Mouse (Mus musculus) limb, embryonic 10.5 days (tissue): ENCODE measurements at regions not wholly inside any gene's neighbourhood (a gene's known extent, or its start where the extent isn't known, plus 50 kb on each side); places are given as distances from the start of the nearest gene placed in this dataset.

Experiments used
- DNase-seq: peaks from one replicate; pipeline ENCODE4 v3.0.0-alpha.2; 2017; ENCODE audit warnings: low spot score
- H3K27ac ChIP-seq: fragments of 300-500 bp; sonication (generic); 2 replicates; pipeline ENCODE4 v1.5.1; 2016; ENCODE audit warnings: mild to moderate bottlenecking
- H3K27me3 ChIP-seq: fragments of 300-500 bp; sonication (generic); 2 replicates; pipeline ENCODE4 v1.6.1; 2016; ENCODE audit warnings: low read depth, mild to moderate bottlenecking; ENCODE audit not compliant: poor library complexity, severe bottlenecking
- H3K36me3 ChIP-seq: fragments of 300-500 bp; sonication (generic); 2 replicates; pipeline ENCODE4 v1.6.1; 2016; ENCODE audit warnings: mild to moderate bottlenecking, moderate library complexity
- H3K4me1 ChIP-seq: fragments of 300-500 bp; sonication (generic); 2 replicates; pipeline ENCODE4 v1.6.1; 2016
- H3K4me3 ChIP-seq: fragments of 300-500 bp; sonication (generic); 2 replicates; pipeline ENCODE4 v1.5.1; 2016; ENCODE audit warnings: mild to moderate bottlenecking, moderate library complexity
- H3K9me3 ChIP-seq: fragments of 300-500 bp; sonication (generic); replicated peaks from 2 replicates; pipeline ENCODE4 v1.6.1; 2016; ENCODE audit warnings: mild to moderate bottlenecking
- WGBS: fragments of 180-500 bp; shearing (Covaris S2); methylation state at CpG from one replicate; pipeline ENCODE4 v1.1.7; 2016; 5-methylcytosine and 5-hydroxymethylcytosine counted together

GRCm38 (mm10) chr4:34424131-34424646, 126.5 kb upstream of the Akirin2 start:
- no peaks in the 10 kb centered on the region for H3K9me3 ChIP-seq
- H3K27me3 ChIP-seq: no peaks in the 10 kb centered on the region
- DNase-seq: no peak
- no peak overlapping the region for H3K4me3 ChIP-seq
- H3K4me1 ChIP-seq: no peaks in the 10 kb centered on the region
- H3K36me3 ChIP-seq: no peaks in the 10 kb centered on the region
- 81% methylated on average over 2 of the region's 2 CpGs for WGBS
- H3K27ac ChIP-seq: no peak overlapping the region

GRCm38 (mm10) chr4:34429003-34429402, 121.7 kb upstream of the Akirin2 start:
- Histone ChIP-seq H3K4me1 (no peaks in the 10 kb centered on the region), H3K4me3 (no peak overlapping the region), H3K36me3 (no peaks in the 10 kb centered on the region), H3K27me3 (no peaks in the 10 kb centered on the region), H3K9me3 (no peaks in the 10 kb centered on the region), H3K27ac (no peak overlapping the region)
- 35% methylated on average over 4 of the region's 4 CpGs for WGBS
- DNase-seq: no peak

- Histone ChIP-seq H3K9me3 (no peaks in the 10 kb centered on the region), H3K4me1 (no peaks in the 10 kb centered on the region), H3K4me3 (no peak overlapping the region), H3K27ac (no peak overlapping the region), H3K27me3 (no peaks in the 10 kb centered on the region), H3K36me3 (no peaks in the 10 kb centered on the region)
- WGBS: 84% methylated on average over 22 of the region's 22 CpGs
- no peak for DNase-seq
Observed at GRCm38 (mm10) chr4:34429456-34430235, 121.1 kb upstream of the Akirin2 start.

- H3K9me3 ChIP-seq: no peaks in the 10 kb centered on the region
- no peak overlapping the region for H3K4me3 ChIP-seq
- H3K27me3 ChIP-seq: no peaks in the 10 kb centered on the region
- 86% methylated on average over 3 of the region's 3 CpGs for WGBS
- no peak overlapping the region for H3K27ac ChIP-seq
- H3K36me3 ChIP-seq: no peaks in the 10 kb centered on the region
- no peaks in the 10 kb centered on the region for H3K4me1 ChIP-seq
- DNase-seq: no peak
Observed at GRCm38 (mm10) chr4:34437316-34437715, 113.4 kb upstream of the Akirin2 start.

- 85% methylated on average over 7 of the region's 7 CpGs for WGBS
- no peak for DNase-seq
Observed at GRCm38 (mm10) chr4:34449582-34449981, 101.2 kb upstream of the Akirin2 start.

GRCm38 (mm10) chr4:34462591-34462990, 88.1 kb upstream of the Akirin2 start:
- H3K27ac ChIP-seq: no peak overlapping the region
- no peaks in the 10 kb centered on the region for H3K4me1 ChIP-seq
- DNase-seq: no peak
- H3K27me3 ChIP-seq: no peaks in the 10 kb centered on the region
- H3K9me3 ChIP-seq: no peaks in the 10 kb centered on the region
- no peaks in the 10 kb centered on the region for H3K36me3 ChIP-seq
- H3K4me3 ChIP-seq: no peak overlapping the region
- 92% methylated on average over 4 of the region's 4 CpGs for WGBS

More at GRCm38 (mm10) chr4:34449582-34449981, 101.2 kb upstream of the Akirin2 start:
- H3K9me3 ChIP-seq: no peaks in the 10 kb centered on the region
- no peaks in the 10 kb centered on the region for H3K4me1 ChIP-seq
- no peak overlapping the region for H3K4me3 ChIP-seq
- no peak overlapping the region for H3K27ac ChIP-seq
- H3K27me3 ChIP-seq: no peaks in the 10 kb centered on the region
- no peaks in the 10 kb centered on the region for H3K36me3 ChIP-seq

GRCm38 (mm10) chr4:34465845-34466244, 84.9 kb upstream of the Akirin2 start:
- H3K36me3 ChIP-seq: no peaks in the 10 kb centered on the region
- DNase-seq: no peak
- H3K4me1 ChIP-seq: no peaks in the 10 kb centered on the region
- H3K27ac ChIP-seq: no peak overlapping the region
- H3K9me3 ChIP-seq: no peaks in the 10 kb centered on the region
- no peaks in the 10 kb centered on the region for H3K27me3 ChIP-seq
- 91% methylated on average over 2 of the region's 2 CpGs for WGBS
- no peak overlapping the region for H3K4me3 ChIP-seq

GRCm38 (mm10) chr4:34466309-34466708, 84.4 kb upstream of the Akirin2 start:
- DNase-seq: no peak
- no peak overlapping the region for H3K4me3 ChIP-seq
- no peaks in the 10 kb centered on the region for H3K36me3 ChIP-seq
- H3K27me3 ChIP-seq: no peaks in the 10 kb centered on the region
- H3K9me3 ChIP-seq: no peaks in the 10 kb centered on the region
- H3K27ac ChIP-seq: no peak overlapping the region
- H3K4me1 ChIP-seq: no peaks in the 10 kb centered on the region
- WGBS: 85% methylated on average over 3 of the region's 3 CpGs

- DNase-seq: no peak
- Histone ChIP-seq H3K36me3 (no peaks in the 10 kb centered on the region), H3K27me3 (no peaks in the 10 kb centered on the region), H3K27ac (no peak overlapping the region), H3K4me3 (no peak overlapping the region), H3K9me3 (no peaks in the 10 kb centered on the region), H3K4me1 (no peaks in the 10 kb centered on the region)
- 65% methylated on average over 9 of the region's 9 CpGs for WGBS
Observed at GRCm38 (mm10) chr4:34468096-34468495, 82.6 kb upstream of the Akirin2 start.

- no peaks in the 10 kb centered on the region for H3K9me3 ChIP-seq
- H3K36me3 ChIP-seq: no peaks in the 10 kb centered on the region
- H3K4me1 ChIP-seq: no peaks in the 10 kb centered on the region
- DNase-seq: no peak
- no peaks in the 10 kb centered on the region for H3K27me3 ChIP-seq
- 91% methylated on average over 5 of the region's 5 CpGs for WGBS
- no peak overlapping the region for H3K4me3 ChIP-seq
- H3K27ac ChIP-seq: no peak overlapping the region
Observed at GRCm38 (mm10) chr4:34475792-34476448, 74.8 kb upstream of the Akirin2 start.

- no peaks in the 10 kb centered on the region for H3K27me3 ChIP-seq
- WGBS: 67% methylated on average over 1 of the region's 1 CpGs
- no peaks in the 10 kb centered on the region for H3K9me3 ChIP-seq
- H3K36me3 ChIP-seq: no peaks in the 10 kb centered on the region
- H3K27ac ChIP-seq: no peak overlapping the region
- H3K4me1 ChIP-seq: no peaks in the 10 kb centered on the region
- no peak for DNase-seq
- H3K4me3 ChIP-seq: no peak overlapping the region
Observed at GRCm38 (mm10) chr4:34484273-34484672, 66.5 kb upstream of the Akirin2 start.

- no peaks in the 10 kb centered on the region for H3K4me1 ChIP-seq
- H3K9me3 ChIP-seq: no peaks in the 10 kb centered on the region
- H3K36me3 ChIP-seq: no peaks in the 10 kb centered on the region
- H3K27me3 ChIP-seq: no peaks in the 10 kb centered on the region
- no peak overlapping the region for H3K27ac ChIP-seq
- H3K4me3 ChIP-seq: no peak overlapping the region
- DNase-seq: no peak
- WGBS: 81% methylated on average over 17 of the region's 17 CpGs
Observed at GRCm38 (mm10) chr4:34485574-34485973, 65.2 kb upstream of the Akirin2 start.

- no peak for DNase-seq
- Histone ChIP-seq H3K27me3 (no peaks in the 10 kb centered on the region), H3K9me3 (no peaks in the 10 kb centered on the region), H3K36me3 (no peaks in the 10 kb centered on the region), H3K4me3 (no peak overlapping the region), H3K4me1 (no peaks in the 10 kb centered on the region), H3K27ac (no peak overlapping the region)
- 92% methylated on average over 10 of the region's 10 CpGs for WGBS
Observed at GRCm38 (mm10) chr4:34494961-34495723, 55.6 kb upstream of the Akirin2 start.
